Mouse (Mus musculus) macrophage (primary cell): ENCODE results near the gene Arid3a. TPM values are rescaled to one million over a fixed set of nuclear protein-coding genes. Genes with fewer than 3 reads are reported as not detected.

Experiments
- H3K27ac ChIP-seq: fragments of 350-480 bp; formaldehyde crosslinking; 2 replicates; pipeline ENCODE4 v1.9.0; 2021
- H3K36me3 ChIP-seq: fragments of 350-480 bp; formaldehyde crosslinking; 2 replicates; pipeline ENCODE4 v1.9.0; 2021; ENCODE audit errors: inconsistent target
- H3K4me3 ChIP-seq: fragments of 350-480 bp; formaldehyde crosslinking; 2 replicates; pipeline ENCODE4 v1.9.0; 2021; ENCODE audit errors: inconsistent target
- H3K79me2 ChIP-seq: fragments of 350-480 bp; formaldehyde crosslinking; 2 replicates; pipeline ENCODE4 v1.9.0; 2021; ENCODE audit errors: inconsistent target
- WGBS: methylation state at CpG from one replicate; pipeline ENCODE4 v1.1.7; 2026; ENCODE audit warnings: inconsistent platforms; ENCODE audit not compliant: missing documents; 5-methylcytosine and 5-hydroxymethylcytosine counted together
- polyA plus RNA-seq: library from polyadenylated mRNA; stranded (reverse); fragments of 250-400 nt; gene quantifications from 3 replicates; pipeline ENCODE4 v1.2.4, GENCODE M21; 2018; ENCODE audit warnings: inconsistent platforms

Arid3a gene
- polyA plus RNA-seq, 1 experiment from 2014 or later: 37.4 TPM

DNA sequence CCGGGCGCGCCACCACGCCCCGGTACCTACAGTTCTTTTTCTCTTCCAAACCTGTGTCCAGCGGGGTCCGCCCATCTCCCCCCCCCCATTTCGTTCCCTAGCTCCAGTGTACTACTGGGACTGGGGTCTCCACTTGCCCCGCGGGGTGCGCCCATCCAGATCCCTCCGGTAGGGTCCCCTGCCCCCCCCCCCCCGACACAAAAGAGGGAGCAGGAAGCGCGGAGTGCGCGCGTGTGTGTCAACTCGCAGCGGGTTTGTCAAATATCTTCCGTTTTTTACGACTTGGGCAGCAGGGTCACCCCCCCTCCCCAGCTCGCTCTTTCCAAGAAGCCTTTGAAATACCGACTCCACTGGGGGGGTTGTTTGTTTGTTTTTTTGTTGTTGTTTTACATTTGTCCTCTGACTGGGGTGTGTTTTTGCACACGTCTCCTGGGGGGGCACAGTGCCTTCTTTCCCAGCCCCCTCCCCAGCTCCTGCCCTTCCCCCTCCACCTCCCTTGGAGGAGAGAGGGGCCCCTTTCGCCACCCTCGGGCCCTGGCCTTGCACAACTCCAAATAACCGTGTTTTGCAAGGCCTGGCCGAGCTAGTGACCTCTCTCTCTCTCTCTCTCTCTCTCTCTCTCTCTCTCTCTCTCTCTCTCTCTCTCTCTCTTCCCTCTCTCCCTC is 1.3 kb downstream of the Arid3a start:
- peaks cover 62% of the 10 kb centered on the region for H3K79me2 ChIP-seq
- peak overlapping the region; percentile 82 for H3K4me3 ChIP-seq
- H3K36me3 ChIP-seq: peaks cover 3% of the 10 kb centered on the region; the same call in 1 of the 2 replicates
- WGBS: under 1% methylated on average over 14 of the region's 29 CpGs
- peak overlapping the region; percentile 91 for H3K27ac ChIP-seq

DNA sequence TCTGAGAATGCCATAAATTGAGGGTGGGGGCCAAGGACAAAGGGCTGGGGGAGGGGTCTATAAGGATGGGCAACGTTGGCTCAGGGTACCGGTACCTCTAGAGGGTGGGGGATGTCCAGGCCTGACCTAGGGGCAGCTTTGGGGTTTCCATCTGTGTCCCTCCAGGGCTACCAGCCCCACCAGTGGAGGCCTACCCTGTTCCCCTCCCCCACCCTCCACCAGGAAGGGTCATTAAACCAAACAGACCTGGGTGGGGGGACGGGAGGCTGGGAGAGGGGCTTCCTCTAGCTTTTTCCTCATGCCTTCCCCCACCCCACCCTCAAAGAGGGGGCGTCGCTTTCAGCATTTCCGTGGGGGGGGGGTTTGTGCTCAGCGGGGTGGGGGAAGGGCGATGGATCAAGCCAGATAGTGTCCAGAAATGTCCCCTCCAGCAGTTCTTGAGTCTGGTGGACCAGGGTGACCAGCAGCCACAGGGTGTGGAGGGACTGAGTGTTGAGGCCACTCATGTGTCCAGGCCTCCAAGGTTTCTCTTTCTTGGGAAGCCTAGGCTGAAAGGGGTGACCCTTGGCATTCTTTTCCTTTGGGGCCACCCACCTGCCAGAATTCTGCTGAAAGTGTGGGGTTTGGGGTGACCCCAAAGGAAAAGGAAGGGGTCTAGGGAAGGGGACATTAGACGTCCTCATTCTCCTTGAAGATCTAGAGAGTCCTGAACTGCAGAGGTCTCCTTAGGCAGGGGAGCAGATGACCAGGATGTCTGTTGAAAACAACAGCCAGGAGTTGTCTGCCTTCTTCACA is 2.3 kb downstream of the Arid3a start:
- WGBS: 57% methylated on average over 4 of the region's 9 CpGs
- Histone ChIP-seq H3K27ac (peak overlapping the region; percentile 41; the same call in 1 of the 2 replicates), H3K36me3 (peaks cover 11% of the 10 kb centered on the region; the same call in 1 of the 2 replicates), H3K79me2 (peaks cover 72% of the 10 kb centered on the region), H3K4me3 (peak overlapping the region; percentile 82; the same call in 1 of the 2 replicates)

DNA sequence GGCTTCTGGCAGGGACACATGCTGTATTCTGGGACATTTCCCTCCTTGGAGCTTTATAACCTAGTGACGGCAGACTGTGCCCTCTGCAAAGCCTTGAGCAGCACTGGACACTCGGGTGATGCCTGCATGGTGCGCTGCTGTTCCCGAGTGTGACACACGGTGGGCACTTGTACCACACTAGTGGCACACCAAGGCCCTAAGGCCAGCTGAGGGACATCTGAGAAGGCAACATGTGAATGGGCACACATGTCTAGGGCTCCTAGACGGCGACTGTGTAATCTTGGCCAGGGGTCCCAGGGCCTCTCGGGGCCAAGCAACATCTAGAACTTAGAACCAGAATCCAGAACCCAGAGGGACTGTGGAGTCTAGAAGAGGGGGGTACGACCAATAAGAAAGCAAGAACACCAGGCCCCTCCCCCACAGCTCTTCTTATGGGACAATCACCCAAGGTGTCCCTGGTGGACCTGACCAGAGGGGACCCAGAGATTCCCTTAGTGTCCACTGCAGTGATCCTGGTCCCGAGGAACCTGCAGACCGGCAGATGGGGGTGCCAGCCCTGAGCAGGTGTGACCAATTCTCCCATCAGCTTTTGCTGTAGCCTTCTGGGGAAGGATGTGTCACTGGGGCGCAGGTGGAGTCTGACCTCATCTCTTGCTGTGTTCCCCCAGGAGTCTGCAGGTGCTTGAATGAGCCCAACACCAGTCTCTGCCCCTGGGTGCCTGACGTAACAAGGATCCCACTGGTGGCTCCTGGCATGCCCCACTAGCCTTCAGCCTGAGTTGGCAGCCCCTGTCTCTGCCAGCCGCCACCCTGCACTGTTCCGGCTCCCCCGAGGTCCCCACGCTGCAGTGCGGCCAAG is 3.4 kb downstream of the Arid3a start:
- H3K4me3 ChIP-seq: no peak overlapping the region
- 87% methylated on average over 18 of the region's 18 CpGs for WGBS
- H3K27ac ChIP-seq: no peak overlapping the region
- H3K36me3 ChIP-seq: peaks cover 11% of the 10 kb centered on the region; the same call in 1 of the 2 replicates
- peaks cover 83% of the 10 kb centered on the region for H3K79me2 ChIP-seq

DNA sequence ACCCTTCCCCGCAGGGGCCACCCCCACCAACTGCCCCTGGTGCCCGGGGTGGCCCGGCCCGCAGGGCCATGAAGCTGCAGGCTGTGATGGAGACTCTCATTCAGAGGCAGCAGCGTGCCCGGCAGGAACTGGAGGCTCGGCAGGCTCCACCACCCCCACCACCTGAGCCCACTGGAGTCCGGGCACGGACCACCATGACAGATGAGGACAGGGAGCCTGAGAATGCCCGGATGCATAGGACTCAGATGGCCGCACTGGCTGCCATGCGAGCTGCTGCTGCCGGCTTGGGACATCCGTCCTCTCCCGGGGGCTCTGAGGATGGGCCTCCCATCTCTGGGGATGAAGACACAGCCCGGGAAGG is 4.0 kb downstream of the Arid3a start:
- Histone ChIP-seq H3K27ac (no peak overlapping the region), H3K36me3 (peaks cover 11% of the 10 kb centered on the region; the same call in 1 of the 2 replicates)
- 91% methylated on average over 16 of the region's 16 CpGs for WGBS

DNA sequence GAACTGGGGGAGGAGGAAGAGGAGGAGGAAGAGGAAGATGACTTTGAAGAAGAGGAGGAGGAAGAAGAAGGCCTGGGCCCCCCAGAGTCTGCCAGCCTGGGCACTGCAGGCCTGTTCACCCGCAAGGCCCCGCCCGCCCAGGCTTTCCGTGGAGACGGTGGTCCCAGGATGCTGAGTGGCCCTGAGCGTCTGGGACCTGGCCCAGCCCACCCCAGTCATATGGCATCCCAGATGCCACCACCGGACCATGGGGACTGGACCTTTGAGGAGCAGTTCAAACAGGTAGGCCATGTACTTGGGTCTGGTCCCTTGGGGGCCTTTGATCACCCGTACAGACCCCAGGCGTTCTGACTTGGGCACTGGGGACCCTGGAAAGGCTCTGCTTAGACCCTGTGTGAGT is 5.0 kb downstream of the Arid3a start:
- no peak overlapping the region for H3K27ac ChIP-seq
- H3K4me3 ChIP-seq: no peak overlapping the region
- WGBS: 95% methylated on average over 8 of the region's 9 CpGs
- H3K79me2 ChIP-seq: peaks cover 99% of the 10 kb centered on the region
- H3K36me3 ChIP-seq: peaks cover 11% of the 10 kb centered on the region; the same call in 1 of the 2 replicates

More for the DNA sequence above, 4.0 kb downstream of the Arid3a start:
- Histone ChIP-seq H3K79me2 (peaks cover 89% of the 10 kb centered on the region), H3K4me3 (no peak overlapping the region)

DNA sequence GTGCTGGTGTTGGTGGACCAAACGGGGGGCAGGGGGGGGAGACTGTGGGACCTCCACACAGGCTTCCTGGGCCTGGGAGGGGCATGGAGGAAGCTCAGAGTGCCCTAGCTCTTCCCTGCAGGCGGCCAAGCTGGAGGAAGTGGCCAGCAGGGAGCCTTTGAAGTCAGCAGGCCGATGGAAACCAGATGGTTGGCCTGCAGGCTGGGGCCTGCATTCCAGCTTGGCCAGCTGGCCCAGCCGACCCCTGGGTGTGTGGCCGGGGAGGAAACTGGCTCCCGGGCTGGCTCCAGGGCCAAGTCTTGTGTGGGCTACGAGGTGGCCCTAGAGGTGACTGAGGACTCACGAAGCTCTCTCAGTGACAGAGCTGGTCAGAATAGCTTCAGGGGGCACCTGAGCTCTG is 5.9 kb downstream of the Arid3a start:
- H3K27ac ChIP-seq: peak overlapping the region; percentile 46
- no peak overlapping the region for H3K4me3 ChIP-seq
- 39% methylated on average over 8 of the region's 8 CpGs for WGBS
- peaks cover 99% of the 10 kb centered on the region for H3K79me2 ChIP-seq
- H3K36me3 ChIP-seq: peaks cover 11% of the 10 kb centered on the region; the same call in 1 of the 2 replicates

DNA sequence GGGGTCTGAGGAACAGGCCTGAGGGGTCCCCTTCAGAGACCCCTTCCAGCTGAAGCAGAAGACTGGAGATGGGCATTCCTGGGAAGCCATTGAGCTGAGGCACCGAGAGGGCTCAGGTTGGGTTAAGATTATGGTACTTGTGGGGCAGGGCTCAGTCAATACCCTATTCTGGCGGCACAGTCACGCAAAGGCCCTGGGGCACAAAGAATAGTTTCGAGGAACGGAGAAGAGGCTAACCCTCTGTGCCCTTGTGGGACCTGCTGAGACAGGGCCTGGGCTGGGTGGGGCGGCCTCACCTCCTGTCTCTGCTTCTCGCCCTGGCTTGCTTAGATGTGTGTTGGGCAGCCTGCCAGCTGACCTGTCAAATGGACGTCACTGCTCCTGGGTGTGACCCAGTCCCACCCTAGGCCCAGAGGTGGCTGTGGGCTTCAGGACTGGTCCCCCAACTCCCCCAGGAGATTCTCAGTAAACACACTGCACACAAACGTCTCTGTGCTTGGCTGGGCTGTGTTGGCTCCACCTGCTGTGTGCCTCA is 6.4 kb downstream of the Arid3a start:
- H3K79me2 ChIP-seq: peaks cover 99% of the 10 kb centered on the region
- no peak overlapping the region for H3K4me3 ChIP-seq
- peaks cover 11% of the 10 kb centered on the region; the same call in 1 of the 2 replicates for H3K36me3 ChIP-seq
- peak overlapping the region; percentile 46 for H3K27ac ChIP-seq
- 93% methylated on average over 9 of the region's 9 CpGs for WGBS

DNA sequence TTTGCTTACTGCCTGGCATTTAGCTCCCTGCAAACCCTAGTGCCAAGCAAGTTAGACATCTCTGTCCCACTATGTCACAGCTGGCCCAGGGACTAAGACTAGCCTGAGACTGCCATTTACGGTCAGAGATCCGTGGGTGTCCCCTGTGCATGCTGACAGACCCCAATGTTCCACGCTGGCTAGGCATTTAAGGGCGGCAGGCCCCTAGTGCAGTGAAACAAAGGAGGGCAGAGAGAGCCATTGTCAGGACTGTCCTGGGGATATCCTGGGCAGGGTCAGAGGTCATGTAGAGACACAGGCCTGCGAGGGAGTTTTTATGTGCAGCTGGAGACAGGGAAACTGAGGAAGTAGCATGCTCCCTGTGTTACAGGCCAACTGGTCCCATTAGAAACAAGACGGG is 7.0 kb downstream of the Arid3a start:
- H3K79me2 ChIP-seq: peaks cover 99% of the 10 kb centered on the region
- peak overlapping the region; percentile 46 for H3K27ac ChIP-seq
- 85% methylated on average over 6 of the region's 6 CpGs for WGBS
- H3K4me3 ChIP-seq: no peak overlapping the region
- H3K36me3 ChIP-seq: peaks cover 11% of the 10 kb centered on the region; the same call in 1 of the 2 replicates

DNA sequence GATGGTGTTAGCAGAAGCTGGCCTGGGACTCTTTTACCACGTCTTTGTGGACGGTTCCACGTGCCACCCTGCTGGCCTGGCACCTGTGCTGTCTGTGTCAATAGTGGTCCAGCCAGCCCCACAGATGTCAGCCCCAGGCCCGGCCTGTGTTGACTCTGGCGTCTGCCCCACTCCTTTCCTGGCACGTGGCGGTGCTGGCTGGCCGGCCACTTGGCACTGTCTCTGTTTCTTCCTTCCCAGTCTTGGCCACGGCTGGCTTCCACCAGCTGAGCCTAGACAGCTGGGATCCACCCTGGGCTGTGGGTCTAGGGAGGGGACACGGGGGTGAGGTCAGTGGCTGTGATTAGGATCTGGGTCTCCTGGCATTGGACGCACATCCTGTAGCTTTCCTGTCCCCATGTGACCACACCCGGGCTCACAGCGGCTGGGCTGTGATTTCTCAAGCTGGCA is 7.5 kb downstream of the Arid3a start:
- H3K4me3 ChIP-seq: no peak overlapping the region
- 40% methylated on average over 13 of the region's 13 CpGs for WGBS
- peaks cover 11% of the 10 kb centered on the region; the same call in 1 of the 2 replicates for H3K36me3 ChIP-seq
- H3K27ac ChIP-seq: peak overlapping the region; percentile 46
- H3K79me2 ChIP-seq: peaks cover 99% of the 10 kb centered on the region

DNA sequence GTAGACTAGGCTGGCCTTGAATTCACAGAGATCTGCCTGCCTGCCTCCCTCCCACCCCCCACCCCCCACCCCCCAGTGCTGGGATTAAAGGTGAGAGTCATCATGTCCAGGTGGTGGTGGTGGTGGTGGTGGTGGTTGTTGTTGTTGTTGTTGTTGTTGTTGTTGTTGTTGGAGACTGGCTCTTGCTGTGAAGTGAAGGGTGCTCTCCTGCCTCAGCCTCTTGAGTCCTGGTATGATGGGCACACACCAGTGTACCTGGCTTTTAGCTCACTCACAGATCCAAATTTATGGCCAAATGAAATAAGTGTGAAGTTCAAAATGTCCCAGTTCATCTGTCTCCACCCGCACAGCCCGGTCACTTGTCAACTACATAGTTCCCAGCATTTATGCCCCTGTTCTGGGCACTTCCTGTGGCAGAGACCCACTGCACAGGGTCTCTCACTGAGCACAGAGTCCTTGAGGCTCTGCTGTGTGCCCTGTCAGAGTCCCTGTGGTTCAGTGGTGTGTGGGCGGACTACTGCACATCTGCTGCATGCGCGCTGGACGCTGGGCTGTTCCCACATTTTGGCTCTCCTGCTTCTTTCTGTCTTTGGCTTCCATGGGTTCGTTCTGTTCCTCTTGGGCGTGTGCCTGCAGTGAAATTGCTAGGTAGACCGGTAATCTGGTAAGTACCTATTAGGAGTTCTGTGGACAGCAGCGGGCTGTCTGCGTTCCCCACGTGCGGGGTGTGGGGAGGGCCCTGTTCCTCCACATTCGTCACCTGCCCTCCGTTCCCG is 8.1 kb downstream of the Arid3a start:
- Histone ChIP-seq H3K36me3 (peaks cover 11% of the 10 kb centered on the region; the same call in 1 of the 2 replicates), H3K27ac (peak overlapping the region; percentile 46), H3K79me2 (peaks cover 99% of the 10 kb centered on the region), H3K4me3 (no peak overlapping the region)
- 98% methylated on average over 16 of the region's 16 CpGs for WGBS

DNA sequence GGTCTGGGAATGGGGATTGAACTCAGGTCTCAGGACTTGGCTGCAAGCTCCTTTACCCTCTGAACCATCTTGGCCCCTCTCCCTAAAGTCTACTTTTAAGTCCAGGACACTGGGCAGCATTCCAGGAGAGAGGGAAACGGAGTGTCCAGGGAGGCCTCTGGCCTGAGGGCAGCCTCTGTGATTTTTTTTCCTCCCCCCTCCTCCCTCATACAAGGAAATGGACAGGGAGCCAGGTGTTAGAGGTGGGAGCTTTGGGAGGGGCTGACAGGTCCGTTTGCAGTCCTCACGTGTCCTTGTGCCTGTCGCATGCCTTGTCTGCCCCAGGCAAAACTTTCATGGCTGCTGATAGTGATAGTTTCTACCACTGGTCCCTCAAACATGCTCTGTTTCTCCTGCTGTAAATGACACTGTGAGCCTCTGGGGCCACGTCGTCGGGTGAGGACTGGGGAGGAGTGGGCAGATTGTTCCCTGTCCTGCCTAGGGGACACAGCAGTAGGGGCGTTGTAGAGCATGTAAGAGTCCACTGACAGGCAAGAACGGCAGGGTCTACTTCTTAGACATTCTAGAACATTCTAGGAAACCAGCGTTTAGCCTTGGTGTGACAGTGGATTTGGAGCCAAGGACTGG is 9.6 kb downstream of the Arid3a start:
- peaks cover 11% of the 10 kb centered on the region; the same call in 1 of the 2 replicates for H3K36me3 ChIP-seq
- H3K4me3 ChIP-seq: no peak overlapping the region

DNA sequence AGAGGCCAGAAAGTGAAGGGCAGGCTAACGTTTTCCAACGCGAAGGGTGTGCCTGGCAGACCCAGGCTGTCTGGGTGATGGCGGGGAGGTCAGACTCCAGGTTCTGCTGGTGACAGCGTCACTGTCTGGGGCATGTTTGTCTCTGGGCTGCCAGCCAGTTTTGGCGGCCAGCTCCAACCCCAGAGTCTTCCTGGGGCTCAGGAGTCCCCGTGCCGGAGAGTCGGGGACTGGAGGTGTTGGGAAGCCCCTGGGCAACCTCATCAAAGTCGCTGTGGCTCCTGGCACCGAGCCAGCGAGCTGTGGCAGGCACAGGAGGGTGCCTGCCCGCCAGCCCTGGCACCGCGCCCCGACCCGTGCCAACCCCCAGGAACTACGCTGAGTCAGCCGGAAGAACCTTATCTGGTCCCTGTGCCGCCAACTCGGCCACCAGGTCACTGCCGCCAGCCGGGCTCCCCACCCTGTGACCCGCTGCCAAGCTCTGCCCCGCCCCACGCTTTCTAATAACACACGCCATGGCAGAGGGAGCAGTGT is 10.1 kb downstream of the Arid3a start:
- Histone ChIP-seq H3K27ac (peak overlapping the region; percentile 47), H3K79me2 (peaks cover 99% of the 10 kb centered on the region), H3K36me3 (peaks cover 9% of the 10 kb centered on the region; the same call in 1 of the 2 replicates), H3K4me3 (no peak overlapping the region)
- WGBS: 2% methylated on average over 27 of the region's 27 CpGs

More for the DNA sequence above, 9.6 kb downstream of the Arid3a start:
- Histone ChIP-seq H3K27ac (peak overlapping the region; percentile 47), H3K79me2 (peaks cover 99% of the 10 kb centered on the region)
- 45% methylated on average over 10 of the region's 10 CpGs for WGBS
